Mouse (Mus musculus): Measurements from ENCODE around the gene Agrp.

Agrp gene

GRCm38 (mm10) chr8:105596362-105597034 lies 40.7 kb downstream of the Agrp start:
- peak; percentile 84 for DNase-seq

GRCm38 (mm10) chr8:105594451-105595242 lies 42.5 kb downstream of the Agrp start:
- DNase-seq, result no peak

GRCm38 (mm10) chr8:105593859-105594258 lies 43.3 kb downstream of the Agrp start:
- no peak for DNase-seq

- DNase-seq, result no peak
Observed at GRCm38 (mm10) chr8:105592431-105592830, 44.8 kb downstream of the Agrp start.

GRCm38 (mm10) chr8:105579719-105580118 lies 57.5 kb downstream of the Agrp start:
- no peak for DNase-seq

GRCm38 (mm10) chr8:105575538-105575937 lies 61.7 kb downstream of the Agrp start:
- no peak for DNase-seq

- DNase-seq, result no peak
Observed at GRCm38 (mm10) chr8:105574741-105575140, 62.5 kb downstream of the Agrp start.

- DNase-seq, result no peak
Observed at GRCm38 (mm10) chr8:105573427-105573826, 63.8 kb downstream of the Agrp start.

GRCm38 (mm10) chr8:105571810-105572209 lies 65.4 kb downstream of the Agrp start:
- DNase-seq, result no peak

- DNase-seq, result peak; percentile 49 to 52
Observed at GRCm38 (mm10) chr8:105566703-105567595, 70.2 kb downstream of the Agrp start.

- peak; percentile 98 to 100 for DNase-seq
Observed at GRCm38 (mm10) chr8:105565952-105566702, 71.1 kb downstream of the Agrp start, which contains the start of gene Atp6v0d1. Gene Atp6v0d1 (minus strand): TSS chr8:105566047.

GRCm38 (mm10) chr8:105565401-105565881 lies 71.8 kb downstream of the Agrp start:
- no peak for DNase-seq

GRCm38 (mm10) chr8:105564573-105565229 lies 72.5 kb downstream of the Agrp start:
- peak in 1 of 2 experiments; percentile 11 for DNase-seq

GRCm38 (mm10) chr8:105563871-105564270 lies 73.3 kb downstream of the Agrp start:
- DNase-seq, result no peak

GRCm38 (mm10) chr8:105562863-105563262 lies 74.3 kb downstream of the Agrp start:
- DNase-seq, result no peak

- DNase-seq, result no peak
Observed at GRCm38 (mm10) chr8:105555230-105555629, 82.0 kb downstream of the Agrp start.

- peak; percentile 29 to 31 for DNase-seq
Observed at GRCm38 (mm10) chr8:105554087-105554486, 83.1 kb downstream of the Agrp start.

- DNase-seq, result no peak
Observed at GRCm38 (mm10) chr8:105552824-105553223, 84.4 kb downstream of the Agrp start.

GRCm38 (mm10) chr8:105552032-105552431 lies 85.2 kb downstream of the Agrp start:
- no peak for DNase-seq

GRCm38 (mm10) chr8:105550083-105550482 lies 87.1 kb downstream of the Agrp start:
- DNase-seq, result no peak

- no peak for DNase-seq
Observed at GRCm38 (mm10) chr8:105549506-105549905, 87.7 kb downstream of the Agrp start.
